Mouse (Mus musculus) forebrain, embryonic 14.5 days (tissue): Measurements from ENCODE around the gene Nr2c1. TPM values are rescaled to one million over a fixed set of nuclear protein-coding genes. Genes with fewer than 3 reads are reported as not detected.

Experiments
- ATAC-seq: fragments of 200-750 bp; cut with Nextera tagmentation; 2 replicates; pipeline ENCODE4 v1.8.0; 2017; ENCODE audit warnings: mild to moderate bottlenecking, moderate library complexity
- DNase-seq: peaks from one replicate; pipeline ENCODE4 v3.0.0-alpha.2; 2015; ENCODE audit warnings: low spot score
- H3K27ac ChIP-seq: fragments of 300-500 bp; sonication (generic); 2 replicates; pipeline ENCODE4 v1.5.1; 2014; ENCODE audit warnings: low read depth, mild to moderate bottlenecking, control low read depth, low read length, moderate library complexity
- H3K27me3 ChIP-seq: fragments of 300-500 bp; sonication (generic); replicated peaks from 2 replicates; pipeline ENCODE4 v1.6.1; 2014; ENCODE audit warnings: low read length, control low read depth, mixed read lengths; ENCODE audit not compliant: control insufficient read depth, insufficient read depth
- H3K36me3 ChIP-seq: fragments of 300-500 bp; sonication (generic); 2 replicates; pipeline ENCODE4 v1.6.1; 2014; ENCODE audit warnings: low read length, control low read depth; ENCODE audit not compliant: control insufficient read depth, insufficient read depth
- H3K4me1 ChIP-seq: fragments of 300-500 bp; sonication (generic); 2 replicates; pipeline ENCODE4 v1.6.1; 2014; ENCODE audit warnings: antibody characterized with exemption, low read length, control low read depth; ENCODE audit not compliant: control insufficient read depth, insufficient read depth
- H3K4me2 ChIP-seq: fragments of 300-500 bp; sonication (generic); 2 replicates; pipeline ENCODE4 v1.6.1; 2014; ENCODE audit warnings: mild to moderate bottlenecking, control low read depth, low read length
- H3K4me3 ChIP-seq: fragments of 300-500 bp; sonication (generic); 2 replicates; pipeline ENCODE4 v1.5.1; 2014; ENCODE audit warnings: low read depth, low read length, control low read depth
- H3K9ac ChIP-seq: fragments of 300-500 bp; sonication (generic); 2 replicates; pipeline ENCODE4 v1.6.1; 2014; ENCODE audit warnings: mild to moderate bottlenecking, low read length, control low read depth, moderate library complexity
- H3K9me3 ChIP-seq: fragments of 300-500 bp; sonication (generic); replicated peaks from 2 replicates; pipeline ENCODE4 v1.6.1; 2016; ENCODE audit warnings: low read length, control low read depth, mixed read lengths; ENCODE audit not compliant: control insufficient read depth
- WGBS: fragments of 180-500 bp; shearing (Covaris S2); extraction: QIAGEN DNeasy Blood & Tissue Kit; methylation state at CpG from one replicate; pipeline ENCODE4 v1.1.7; 2014; 5-methylcytosine and 5-hydroxymethylcytosine counted together
- polyA plus RNA-seq: library from polyadenylated mRNA; unstranded; fragments of >200 nt; fragmentation: Nextera tagmentation; extraction: Ambion mirVana; gene quantifications from 2 replicates; pipeline ENCODE4 v1.2.1, GENCODE M21; 2014

Nr2c1 gene
- polyA plus RNA-seq: 7.6 and 8.0 TPM in 2 replicates

- H3K27ac ChIP-seq: peak within 1 kb of the TSS; percentile 74
- H3K9me3 ChIP-seq: no peaks in the 10 kb centered on the region
- H3K4me1 ChIP-seq: peaks cover 6% of the 10 kb centered on the region; the same call in 1 of the 2 replicates
- no peaks in the 10 kb centered on the region for H3K36me3 ChIP-seq
- ATAC-seq: peak; percentile 92
- DNase-seq: peak; percentile 89
- H3K4me2 ChIP-seq: peak within 1 kb of the TSS; percentile 64
- H3K4me3 ChIP-seq: peak within 1 kb of the TSS; percentile 90
- H3K9ac ChIP-seq: peak within 1 kb of the TSS; percentile 94
- WGBS: under 1% methylated on average over 63 of the region's 64 CpGs
- no peaks in the 10 kb centered on the region for H3K27me3 ChIP-seq
Measured at GRCm38 (mm10) chr10:94147756-94148531, at the start of gene Nr2c1. Nr2c1 (plus strand) TSS chr10:94148023.

DNA sequence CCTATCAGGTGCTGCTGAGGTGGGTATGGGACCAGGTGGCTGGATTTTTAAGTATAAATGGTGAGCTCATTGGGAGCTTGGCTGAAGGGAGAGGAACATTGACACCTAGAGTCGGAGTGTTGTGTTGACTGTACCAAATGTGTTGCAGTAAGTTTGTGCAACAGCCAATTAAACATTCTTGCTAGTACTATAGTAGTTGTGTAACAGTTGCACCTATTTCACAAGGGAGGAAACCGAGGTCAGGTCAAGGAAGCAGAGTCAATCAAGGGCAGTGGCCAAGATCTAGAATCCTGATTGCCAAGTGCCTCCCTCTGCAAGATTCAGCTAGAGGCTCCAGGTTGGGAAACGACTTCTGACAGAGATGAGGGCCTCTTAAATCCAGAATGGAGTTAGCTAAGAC lies 49.7 kb upstream of the Nr2c1 start:
- H3K4me3 ChIP-seq: no peak overlapping the region
- 88% methylated on average over 3 of the region's 3 CpGs for WGBS
- H3K4me1 ChIP-seq: no peaks in the 10 kb centered on the region
- DNase-seq: no peak
- H3K4me2 ChIP-seq: no peak overlapping the region
- no peaks in the 10 kb centered on the region for H3K36me3 ChIP-seq
- H3K9me3 ChIP-seq: no peaks in the 10 kb centered on the region
- ATAC-seq: no peak
- no peaks in the 10 kb centered on the region for H3K27me3 ChIP-seq
- H3K27ac ChIP-seq: no peak overlapping the region
- no peak overlapping the region for H3K9ac ChIP-seq

GRCm38 (mm10) chr10:94105498-94105897 lies 42.3 kb upstream of the Nr2c1 start:
- no peak for DNase-seq
- no peaks in the 10 kb centered on the region for H3K27me3 ChIP-seq
- 93% methylated on average over 10 of the region's 10 CpGs for WGBS
- H3K4me2 ChIP-seq: no peak overlapping the region
- no peak overlapping the region for H3K4me3 ChIP-seq
- no peak for ATAC-seq
- no peak overlapping the region for H3K9ac ChIP-seq
- H3K27ac ChIP-seq: no peak overlapping the region
- H3K9me3 ChIP-seq: no peaks in the 10 kb centered on the region
- H3K4me1 ChIP-seq: no peaks in the 10 kb centered on the region
- no peaks in the 10 kb centered on the region for H3K36me3 ChIP-seq

DNA sequence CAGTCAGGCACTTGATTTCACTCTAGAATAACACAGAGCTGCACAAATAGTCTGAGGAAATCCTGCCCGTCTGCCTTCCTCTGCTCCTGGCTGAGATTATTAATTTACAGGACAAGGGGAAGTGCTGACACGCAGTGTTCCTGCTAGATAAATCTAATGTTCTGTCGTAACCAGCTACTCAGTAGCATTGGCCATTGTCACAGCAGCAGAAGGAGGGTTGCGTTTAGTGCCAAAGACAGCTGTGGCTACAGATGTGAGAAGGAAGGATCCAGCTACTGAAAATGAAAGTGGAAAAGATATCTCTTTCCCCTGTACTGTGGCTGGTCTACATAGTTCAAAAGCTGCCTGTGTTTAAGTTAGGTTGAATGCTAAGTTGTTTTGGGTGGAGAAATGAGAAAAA lies 40.7 kb upstream of the Nr2c1 start:
- Histone ChIP-seq H3K4me2 (no peak overlapping the region), H3K27me3 (no peaks in the 10 kb centered on the region), H3K9ac (no peak overlapping the region), H3K9me3 (no peaks in the 10 kb centered on the region), H3K4me3 (no peak overlapping the region), H3K4me1 (no peaks in the 10 kb centered on the region), H3K36me3 (no peaks in the 10 kb centered on the region), H3K27ac (no peak overlapping the region)
- ATAC-seq (no peak), DNase-seq (no peak)
- WGBS: 89% methylated on average over 4 of the region's 4 CpGs

DNA sequence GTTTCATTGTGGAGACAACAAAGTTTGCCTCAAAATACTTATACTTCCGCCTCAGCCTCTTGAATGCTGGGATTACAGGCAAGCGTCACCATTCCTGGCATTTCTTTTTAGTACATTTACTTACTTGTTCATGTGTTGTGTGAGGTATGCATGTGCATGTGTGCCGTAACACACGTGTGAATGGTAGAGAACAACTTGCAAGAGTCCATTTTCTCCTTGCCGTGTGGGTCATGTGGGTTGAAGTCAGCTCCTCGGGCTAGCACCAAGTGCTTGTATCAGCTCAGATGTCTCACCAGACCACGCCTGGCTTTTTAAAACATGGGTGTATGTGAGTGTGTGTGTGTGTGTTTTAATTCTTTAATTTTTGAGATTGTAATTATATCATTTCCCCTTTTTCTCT lies 40.2 kb upstream of the Nr2c1 start:
- Histone ChIP-seq H3K27me3 (no peaks in the 10 kb centered on the region), H3K9me3 (no peaks in the 10 kb centered on the region), H3K27ac (no peak overlapping the region), H3K4me3 (no peak overlapping the region), H3K4me2 (no peak overlapping the region), H3K36me3 (no peaks in the 10 kb centered on the region), H3K9ac (no peak overlapping the region), H3K4me1 (no peaks in the 10 kb centered on the region)
- 93% methylated on average over 7 of the region's 7 CpGs for WGBS
- no peak for DNase-seq
- ATAC-seq: no peak

DNA sequence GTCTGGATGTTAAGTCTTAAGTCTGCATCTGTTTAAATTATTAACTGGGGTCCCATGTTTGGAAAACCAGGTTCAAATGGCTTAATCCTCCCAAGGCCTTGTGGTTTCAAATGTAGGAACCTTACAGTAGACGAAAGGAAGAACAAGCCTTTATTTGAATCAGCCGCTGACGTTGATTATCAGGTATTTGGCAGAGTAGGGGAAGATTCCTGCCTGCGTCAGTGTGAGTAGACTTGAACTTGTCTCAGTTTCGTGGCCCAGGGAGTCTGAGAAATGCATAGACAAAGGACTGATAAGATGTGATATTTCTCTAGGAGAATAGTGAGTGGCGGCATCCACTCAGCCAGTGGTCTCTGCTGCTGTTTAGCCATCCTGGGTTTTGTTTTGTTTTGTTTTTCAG lies 39.0 kb upstream of the Nr2c1 start:
- no peak for ATAC-seq
- no peak overlapping the region for H3K4me3 ChIP-seq
- WGBS: 94% methylated on average over 6 of the region's 6 CpGs
- no peaks in the 10 kb centered on the region for H3K36me3 ChIP-seq
- no peaks in the 10 kb centered on the region for H3K9me3 ChIP-seq
- H3K27me3 ChIP-seq: no peaks in the 10 kb centered on the region
- no peaks in the 10 kb centered on the region for H3K4me1 ChIP-seq
- no peak overlapping the region for H3K27ac ChIP-seq
- H3K4me2 ChIP-seq: no peak overlapping the region
- no peak overlapping the region for H3K9ac ChIP-seq
- DNase-seq: no peak

- ATAC-seq (no peak), DNase-seq (no peak)
- no peaks in the 10 kb centered on the region for H3K9me3 ChIP-seq
- no peaks in the 10 kb centered on the region for H3K36me3 ChIP-seq
- no peak overlapping the region for H3K9ac ChIP-seq
- H3K27ac ChIP-seq: no peak overlapping the region
- 84% methylated on average over 9 of the region's 9 CpGs for WGBS
- no peaks in the 10 kb centered on the region for H3K27me3 ChIP-seq
- H3K4me3 ChIP-seq: no peak overlapping the region
- no peak overlapping the region for H3K4me2 ChIP-seq
- H3K4me1 ChIP-seq: no peaks in the 10 kb centered on the region
Measured at GRCm38 (mm10) chr10:94110834-94111754, 36.7 kb upstream of the Nr2c1 start.

GRCm38 (mm10) chr10:94112207-94112606 lies 35.6 kb upstream of the Nr2c1 start:
- no peak overlapping the region for H3K27ac ChIP-seq
- 85% methylated on average over 3 of the region's 3 CpGs for WGBS
- no peaks in the 10 kb centered on the region for H3K36me3 ChIP-seq
- no peak overlapping the region for H3K9ac ChIP-seq
- ATAC-seq (no peak), DNase-seq (no peak)
- H3K4me1 ChIP-seq: no peaks in the 10 kb centered on the region
- H3K9me3 ChIP-seq: no peaks in the 10 kb centered on the region
- no peaks in the 10 kb centered on the region for H3K27me3 ChIP-seq
- H3K4me2 ChIP-seq: no peak overlapping the region
- H3K4me3 ChIP-seq: no peak overlapping the region
